Mouse (Mus musculus) lung, postnatal 36 days (tissue): ENCODE data around the gene Itgb3.
"Not testable (repeated sequence)": the region's sequence is repeated elsewhere in the genome, so short reads cannot be mapped to it uniquely, and the experiment has no call there.

Source experiments
- DNase-seq: peaks from one replicate; pipeline ENCODE4 v3.0.0; 2022; ENCODE audit warnings: mixed read lengths

Gene Itgb3

DNA sequence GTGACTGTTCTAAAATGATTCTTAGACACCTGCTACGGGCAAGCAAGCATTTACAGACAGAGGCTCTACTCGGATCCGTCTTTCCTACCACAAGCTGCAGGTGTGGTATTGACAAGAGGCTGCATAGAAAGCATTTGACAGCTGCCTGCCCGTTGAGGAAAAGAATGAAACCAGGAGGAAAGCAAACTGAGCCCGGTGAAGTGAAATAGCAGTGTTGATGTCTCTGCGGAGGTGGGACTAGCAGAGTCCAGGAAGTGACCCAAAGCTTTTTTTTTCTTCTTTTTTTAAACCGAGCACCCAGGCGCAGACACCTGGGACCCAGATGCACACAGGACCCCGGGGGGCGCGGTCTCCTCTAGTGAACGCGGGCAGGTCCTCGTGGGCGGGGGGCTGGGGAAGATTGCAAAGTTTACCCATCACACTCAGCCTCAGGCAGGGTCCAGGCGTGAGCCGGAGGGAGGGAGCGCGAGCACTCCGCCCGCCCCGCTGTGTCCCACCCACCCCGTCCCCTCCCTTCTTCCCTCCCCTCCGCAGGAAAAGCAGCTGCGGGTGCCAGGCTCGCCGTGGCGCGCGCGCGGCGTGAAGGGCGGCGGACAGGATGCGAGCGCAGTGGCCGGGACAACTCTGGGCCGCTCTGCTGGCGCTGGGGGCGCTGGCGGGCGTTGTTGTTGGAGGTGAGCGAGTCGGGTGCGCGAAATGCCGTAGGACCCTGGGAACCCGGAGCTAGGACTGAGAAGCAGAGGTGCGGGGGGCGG, at the start of gene Itgb3:
Itgb3 (plus strand) TSS at position 510 of the 755 bp plus-strand sequence.
- peak; percentile 88 for DNase-seq

DNA sequence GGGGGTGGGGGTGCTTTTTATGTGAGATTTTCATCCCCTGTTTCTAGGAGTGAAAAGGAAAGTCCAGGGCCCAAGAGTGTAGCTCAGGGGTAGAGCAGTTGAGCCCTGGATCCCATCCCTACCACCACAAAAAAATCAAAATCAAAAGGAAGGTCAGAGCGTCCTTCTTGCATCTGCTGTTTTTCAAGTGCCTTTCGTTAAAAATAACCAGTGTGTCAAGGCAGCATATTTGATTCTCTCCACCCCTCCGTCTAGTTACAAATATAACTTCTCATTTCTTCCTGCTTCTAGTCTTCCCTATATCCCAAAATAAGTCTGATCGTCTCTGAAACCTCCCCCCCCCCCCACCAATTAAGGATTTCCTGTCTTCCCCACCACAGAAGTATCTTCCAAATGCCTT, 49.7 kb upstream of the Itgb3 start:
- DNase-seq = no peak

- no peak for DNase-seq
Observed at GRCm38 (mm10) chr11:104558651-104559403, 49.0 kb upstream of the Itgb3 start.

GRCm38 (mm10) chr11:104560971-104561370, 46.8 kb upstream of the Itgb3 start:
- DNase-seq = no peak

GRCm38 (mm10) chr11:104563496-104563895, 44.3 kb upstream of the Itgb3 start:
- DNase-seq = no peak

- DNase-seq = no peak
Observed at GRCm38 (mm10) chr11:104565172-104565571, 42.6 kb upstream of the Itgb3 start.

- DNase-seq = no peak
Observed at GRCm38 (mm10) chr11:104566097-104566496, 41.7 kb upstream of the Itgb3 start.

DNA sequence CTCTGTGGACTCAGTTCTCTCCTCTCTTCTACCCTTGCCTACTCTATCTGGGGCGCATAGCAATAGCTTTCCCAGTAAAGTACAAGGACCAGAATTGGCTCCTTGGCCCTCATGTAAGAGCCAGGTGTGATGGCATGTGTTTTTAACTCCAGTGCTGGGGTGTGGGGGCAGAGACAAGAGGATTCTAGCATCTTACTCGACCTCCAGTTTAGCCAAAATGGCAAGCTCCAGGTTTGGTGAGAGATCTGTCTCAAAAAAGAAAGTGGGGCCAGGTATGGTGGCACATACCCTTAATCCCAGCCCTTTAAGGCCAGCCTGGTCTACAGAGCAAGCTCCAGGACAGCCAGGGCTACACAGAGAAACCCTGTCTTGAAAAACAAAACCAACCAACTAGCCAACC, 41.0 kb upstream of the Itgb3 start:
- no peak for DNase-seq

DNA sequence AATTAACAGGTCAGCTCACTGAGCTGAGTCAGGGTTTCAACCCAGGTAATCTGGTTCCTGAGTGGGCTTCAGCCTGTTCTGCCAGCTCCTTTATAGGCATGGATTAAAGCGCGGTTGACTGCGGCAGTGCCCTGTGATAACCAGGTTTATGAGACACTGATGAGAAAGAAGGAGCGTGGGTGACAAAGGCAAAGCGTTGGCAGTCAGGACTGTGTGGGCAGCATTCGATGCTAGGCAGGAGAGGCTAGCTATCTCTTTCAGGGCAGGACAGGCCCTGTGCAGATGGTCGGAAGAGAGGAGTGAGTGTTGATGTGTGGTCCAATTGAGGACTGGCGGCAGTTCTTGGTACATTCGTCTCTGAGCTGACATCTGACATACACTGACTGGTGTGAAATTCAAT, 40.1 kb upstream of the Itgb3 start:
- DNase-seq = no peak

- DNase-seq = peak; percentile 56
Observed at GRCm38 (mm10) chr11:104568326-104568725, 39.5 kb upstream of the Itgb3 start.

GRCm38 (mm10) chr11:104570515-104570914, 37.3 kb upstream of the Itgb3 start:
- not testable (repeated sequence) for DNase-seq

- DNase-seq = peak; percentile 46
Observed at GRCm38 (mm10) chr11:104571373-104571772, 36.4 kb upstream of the Itgb3 start.

GRCm38 (mm10) chr11:104572091-104572490, 35.7 kb upstream of the Itgb3 start:
- no peak for DNase-seq

- no peak for DNase-seq
Observed at GRCm38 (mm10) chr11:104572566-104572965, 35.2 kb upstream of the Itgb3 start.

GRCm38 (mm10) chr11:104576772-104577612, 30.8 kb upstream of the Itgb3 start:
- DNase-seq = no peak

DNA sequence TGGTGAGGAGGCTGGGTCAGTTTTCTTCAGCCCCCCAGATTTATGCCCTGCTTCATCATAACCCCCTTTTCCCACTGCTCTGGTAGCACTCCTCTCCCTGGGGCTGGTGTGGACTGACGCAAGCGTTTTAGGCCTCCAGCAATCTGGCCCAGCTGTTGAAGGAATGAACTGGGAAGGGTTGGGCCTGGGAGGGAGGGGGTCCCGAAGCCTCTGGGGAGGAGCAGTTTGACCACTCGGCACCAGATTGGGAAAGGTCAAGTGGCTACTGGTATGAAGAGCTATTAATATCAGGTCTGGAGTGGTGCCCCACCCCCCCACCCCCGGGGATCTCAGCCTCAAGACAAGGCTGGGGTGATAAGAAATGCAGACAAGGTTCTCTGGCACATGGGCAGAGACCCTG, 29.7 kb upstream of the Itgb3 start:
- DNase-seq = no peak

- DNase-seq = no peak
Observed at GRCm38 (mm10) chr11:104579084-104579483, 28.7 kb upstream of the Itgb3 start.

GRCm38 (mm10) chr11:104579575-104579974, 28.2 kb upstream of the Itgb3 start:
- no peak for DNase-seq

DNA sequence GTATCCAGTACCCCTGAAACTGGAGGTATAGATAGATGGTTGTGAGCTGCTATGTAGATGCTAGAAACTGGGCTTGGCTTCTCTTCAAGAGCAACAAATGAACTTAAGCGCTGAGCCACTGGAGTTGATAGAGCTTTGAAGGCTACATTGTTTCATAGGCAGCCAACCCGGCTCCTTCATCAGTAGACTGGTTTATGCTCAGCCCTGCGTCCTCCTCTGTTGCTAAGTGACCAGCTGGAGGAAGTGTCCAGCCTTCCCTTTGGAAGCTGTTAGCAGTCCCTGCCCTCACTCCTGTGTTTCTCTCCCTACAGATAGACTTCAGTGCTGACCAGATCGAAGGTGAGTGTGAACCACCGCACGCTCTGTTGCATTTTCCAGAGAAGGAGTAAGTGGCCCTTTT, 27.7 kb upstream of the Itgb3 start:
- DNase-seq = peak; percentile 26

DNA sequence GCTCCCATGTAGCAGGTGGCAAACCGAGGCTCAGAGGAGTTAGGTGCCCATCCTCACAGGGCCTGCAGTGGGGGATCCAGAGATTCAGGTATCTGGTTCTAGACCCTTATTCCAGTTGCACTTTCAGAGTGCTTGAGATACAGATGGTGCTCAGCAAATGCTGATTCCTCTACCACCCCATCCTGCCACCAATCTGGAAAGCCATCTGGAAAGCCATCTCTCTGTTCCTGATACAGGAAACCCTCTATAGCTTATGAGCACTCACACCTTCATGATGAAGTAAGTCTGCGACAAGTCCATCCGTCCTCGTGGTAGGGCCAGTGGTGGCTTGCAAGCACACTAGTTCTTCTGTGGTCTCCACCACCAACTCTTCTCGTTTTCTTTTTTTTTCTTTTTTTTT, 27.2 kb upstream of the Itgb3 start:
- DNase-seq = no peak

DNA sequence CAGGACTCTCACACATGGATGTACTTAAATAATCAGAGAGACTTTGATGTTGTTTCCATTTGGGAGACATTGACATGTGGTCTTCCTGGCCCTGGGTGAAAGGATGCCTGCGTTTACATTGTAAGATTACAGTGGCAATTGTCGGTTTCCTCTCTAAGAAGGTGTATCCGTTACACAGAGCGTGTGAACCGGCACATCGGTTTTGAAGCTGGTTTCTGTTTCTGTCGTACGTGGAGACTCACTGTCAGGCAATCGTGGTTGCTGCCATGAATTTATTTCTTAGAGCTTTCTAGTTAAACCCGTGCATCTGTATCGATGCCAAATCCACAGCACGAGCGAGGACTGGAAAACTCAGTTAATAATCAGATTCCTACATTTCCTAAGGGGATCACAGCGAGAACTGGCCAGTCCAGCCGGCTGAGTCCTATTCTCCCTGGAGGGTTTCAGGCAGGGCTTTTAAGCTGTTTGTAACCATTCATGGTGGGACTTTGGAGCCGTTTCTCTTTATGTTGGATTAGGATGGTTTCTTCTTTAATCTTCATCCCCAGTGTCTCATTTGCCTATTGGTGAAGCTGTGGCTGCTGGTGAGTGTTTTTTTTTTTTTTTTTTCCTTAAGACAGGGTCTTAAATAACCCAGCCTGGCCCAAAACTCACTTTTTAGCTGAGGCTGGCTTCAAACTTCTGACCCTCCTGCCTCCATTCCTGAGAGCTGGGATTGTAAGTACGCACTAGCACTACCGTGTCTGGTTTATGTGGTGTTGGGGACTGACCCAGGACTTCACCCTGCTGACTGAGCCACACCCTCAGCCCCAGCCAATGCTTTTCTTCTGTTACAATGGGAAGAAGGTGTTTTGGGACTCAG, 26.1 kb upstream of the Itgb3 start:
- peak; percentile 68 for DNase-seq

DNA sequence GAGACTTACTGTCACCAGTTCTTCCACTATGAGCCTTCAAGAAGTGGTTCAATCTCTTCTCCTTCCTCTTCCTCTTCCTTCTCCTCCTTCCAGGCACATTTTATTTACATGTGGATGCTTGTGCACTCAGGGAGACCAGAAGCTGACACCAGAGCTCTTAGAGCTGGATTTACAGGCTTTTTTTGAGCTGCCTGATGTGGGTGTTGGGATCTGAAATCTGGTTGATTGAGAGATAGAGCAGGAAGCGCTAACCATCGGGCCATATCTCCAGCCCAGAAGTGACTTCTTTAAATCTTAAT, 25.5 kb upstream of the Itgb3 start:
- no peak for DNase-seq
